Mouse (Mus musculus) CD8-positive naive resting alpha-beta T cell, adult 2 months (primary cell): Measurements from ENCODE around the gene Gpr183.

ENCODE experiments used
- DNase-seq, 2 experiments: peaks; one replicate each; pipeline ENCODE4 v3.0.0; 2022; ENCODE audit warnings: low read depth in 2 of 2, low spot score in 2 of 2

Gpr183 gene

DNA sequence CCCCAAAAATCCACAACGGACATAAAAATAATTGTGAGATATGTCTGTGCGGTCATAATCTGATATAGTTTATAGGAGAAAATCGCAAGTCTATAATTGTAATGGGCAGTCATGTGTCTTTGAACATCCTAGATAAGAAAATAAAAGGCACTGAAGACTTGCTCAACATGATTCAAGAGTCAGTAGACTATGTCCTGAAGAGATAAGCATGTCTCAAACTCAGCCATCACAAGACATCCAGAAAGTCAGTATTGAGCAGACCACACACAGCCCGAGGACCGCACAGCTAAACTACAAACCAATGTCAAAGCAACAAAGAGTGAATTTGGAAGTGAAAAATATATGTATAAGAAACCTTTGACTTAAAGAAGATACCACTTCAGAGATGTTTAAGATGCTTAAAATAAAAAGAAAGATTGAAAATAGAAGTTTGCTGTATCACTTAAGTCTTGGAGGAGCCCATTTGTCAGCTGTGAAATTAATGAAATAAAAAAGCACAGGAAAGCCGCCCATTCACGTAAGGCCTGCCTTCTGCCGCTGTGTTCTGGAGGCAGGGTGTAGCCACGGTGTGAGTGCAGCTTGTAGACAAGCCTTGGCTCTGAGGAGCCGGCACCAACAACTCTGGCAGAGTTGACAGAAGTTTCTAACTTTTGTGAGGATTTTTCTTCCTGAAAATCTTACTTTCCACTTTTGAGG, 7.7 kb downstream of the Gpr183 start:
- no peak for DNase-seq

DNA sequence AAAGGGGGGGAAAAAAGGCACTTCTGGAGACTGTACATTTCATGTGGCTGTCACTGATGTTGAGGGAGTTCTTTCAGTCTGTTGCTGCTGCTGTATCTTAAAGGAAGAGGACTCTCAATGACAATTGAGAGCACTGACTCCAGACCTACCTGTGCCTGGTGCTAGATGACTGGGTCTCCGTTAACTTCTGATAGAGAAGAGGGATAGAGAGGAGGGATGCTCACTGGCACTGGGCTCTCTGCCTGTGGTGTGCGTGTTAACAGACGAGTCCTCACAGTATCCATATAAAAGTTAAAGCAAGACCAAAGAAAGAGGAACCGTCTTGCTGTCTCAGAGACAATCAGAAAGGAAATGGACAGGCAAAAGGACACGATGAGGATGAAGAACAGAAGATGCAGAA, 8.7 kb downstream of the Gpr183 start:
- no peak for DNase-seq

DNA sequence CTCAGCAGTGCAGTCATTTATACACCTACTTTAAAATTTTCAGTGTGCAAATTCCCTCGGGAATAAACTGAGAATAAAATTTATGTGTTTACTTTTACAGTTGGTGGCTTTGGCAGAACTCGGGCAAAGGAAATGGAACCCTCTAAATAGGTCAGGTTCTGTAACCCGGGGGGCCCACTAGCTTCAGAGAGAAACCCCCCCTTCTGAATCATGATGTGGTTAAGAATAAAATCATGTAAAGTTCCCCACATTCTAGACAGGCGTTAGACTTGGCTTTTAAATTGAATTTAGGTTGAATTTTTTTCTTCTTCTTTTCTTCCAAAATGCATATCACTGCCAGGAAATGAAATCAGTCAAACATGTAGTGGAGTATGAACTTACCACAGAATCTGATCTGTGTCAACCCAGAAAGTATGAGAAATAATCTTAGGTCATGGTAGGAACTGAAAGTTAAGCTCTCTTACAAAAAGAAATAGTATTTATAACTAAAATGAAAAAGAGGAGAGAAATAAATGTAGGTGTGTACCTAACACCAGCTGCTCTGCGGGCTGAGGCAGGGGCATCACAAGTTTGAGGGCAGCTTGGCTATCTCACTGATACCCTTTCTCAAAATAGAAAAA, 9.7 kb downstream of the Gpr183 start:
- DNase-seq = no peak

DNA sequence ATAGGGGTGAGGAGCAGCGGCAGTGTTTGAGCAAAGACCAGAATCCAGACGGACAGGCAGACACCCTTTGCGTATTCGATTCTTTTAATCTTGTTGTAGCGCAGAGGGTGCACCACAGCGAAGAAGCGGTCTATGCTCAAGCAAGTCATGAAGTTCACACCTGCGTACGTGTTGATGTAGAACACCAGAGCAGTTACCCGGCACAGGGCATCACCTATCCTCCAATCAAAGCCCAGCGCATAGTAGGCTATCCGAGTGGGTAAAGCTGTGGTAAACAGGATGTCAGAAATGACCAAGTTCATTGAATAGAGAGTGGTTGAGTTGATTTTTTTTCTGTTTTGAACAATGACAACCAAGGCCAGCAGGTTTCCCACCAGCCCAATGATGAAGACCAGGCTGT, 10.4 kb downstream of the Gpr183 start:
- peak; percentile 58 to 65 for DNase-seq

DNA sequence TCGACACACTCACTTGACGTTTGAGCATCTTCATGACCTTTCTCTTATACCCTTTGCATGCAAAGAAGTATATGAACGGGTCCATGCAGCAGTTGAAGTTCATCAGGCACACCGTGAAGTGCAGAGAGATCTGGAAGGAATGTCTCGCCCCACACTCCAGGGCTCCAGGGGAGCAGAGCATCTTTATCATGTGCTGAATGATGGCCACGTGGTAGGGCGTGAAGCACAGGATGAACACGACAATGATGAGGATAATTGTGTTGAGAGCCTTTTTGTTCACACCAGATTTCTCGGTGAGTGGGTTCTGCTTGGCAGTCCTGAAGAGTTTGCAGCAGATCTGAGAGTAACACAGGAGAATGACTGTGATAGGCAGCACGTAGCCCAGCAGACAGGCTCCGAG, 10.9 kb downstream of the Gpr183 start:
- DNase-seq = no peak

DNA sequence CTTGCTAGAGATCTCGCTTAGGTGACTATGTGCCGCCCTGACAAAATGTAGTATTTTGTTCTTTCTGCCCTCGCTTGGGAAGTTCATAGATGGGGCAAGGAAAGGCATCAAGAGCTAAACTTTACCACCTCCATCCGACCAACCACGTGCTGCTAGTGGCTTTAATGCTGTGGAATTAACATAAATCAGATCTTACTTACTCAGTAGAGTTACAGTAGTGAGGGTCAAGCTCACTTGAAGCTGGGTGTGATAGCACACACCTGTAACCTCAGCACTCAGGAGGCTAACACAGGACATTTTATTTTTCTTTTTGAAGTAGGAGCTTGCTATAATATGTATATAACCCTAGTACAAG, 13.0 kb downstream of the Gpr183 start:
- DNase-seq = no peak

DNA sequence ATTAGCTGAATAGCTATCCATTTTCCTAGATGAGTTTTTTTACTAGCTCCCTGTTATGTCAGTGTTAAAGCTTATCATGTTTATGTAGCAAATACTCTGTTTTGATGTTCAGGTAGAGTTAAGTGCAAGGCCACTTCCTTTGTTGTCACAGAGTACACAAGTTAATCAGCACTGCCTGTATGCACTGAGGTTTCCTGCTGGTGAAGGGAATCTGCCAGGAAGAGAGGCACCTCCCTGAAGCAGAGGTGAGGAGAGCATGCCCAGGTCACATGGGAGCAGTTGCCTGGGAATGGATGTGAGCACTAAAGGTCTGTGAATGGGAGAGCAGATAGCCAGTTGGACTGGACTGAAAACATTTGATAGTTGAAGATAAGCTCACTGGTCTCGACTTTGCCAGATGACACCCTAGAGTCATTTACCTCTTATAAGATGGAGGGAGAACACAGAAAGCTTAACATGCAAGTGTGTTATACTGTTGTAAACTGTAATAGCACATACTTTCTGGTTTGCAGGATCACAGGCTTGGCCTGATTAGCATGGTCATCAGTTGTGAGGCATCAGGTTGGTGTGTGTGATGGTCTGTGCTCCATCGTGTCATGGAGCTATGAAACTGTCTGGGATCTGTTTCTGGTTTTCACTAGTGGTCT, 13.5 kb downstream of the Gpr183 start:
- no peak for DNase-seq

DNA sequence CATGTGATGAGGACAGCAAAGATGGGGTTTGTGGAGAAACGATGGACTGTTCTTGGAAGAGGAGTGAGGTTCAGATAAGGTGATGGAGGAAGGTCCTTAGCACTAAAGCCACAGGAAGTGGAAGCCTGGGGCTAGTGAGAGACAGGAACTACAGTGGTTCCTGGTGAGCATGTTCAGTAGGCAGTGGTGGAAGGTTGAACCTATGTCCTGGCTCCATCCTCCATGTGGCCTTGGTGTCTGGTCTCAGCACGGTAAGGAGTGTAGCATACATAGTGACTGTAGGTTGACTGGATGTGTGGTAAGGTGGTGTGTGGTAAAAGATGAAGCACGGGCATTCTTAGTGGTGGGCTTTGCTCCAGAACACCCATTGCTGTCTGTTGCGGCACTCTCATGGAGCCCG, 15.1 kb downstream of the Gpr183 start:
- DNase-seq = no peak

DNA sequence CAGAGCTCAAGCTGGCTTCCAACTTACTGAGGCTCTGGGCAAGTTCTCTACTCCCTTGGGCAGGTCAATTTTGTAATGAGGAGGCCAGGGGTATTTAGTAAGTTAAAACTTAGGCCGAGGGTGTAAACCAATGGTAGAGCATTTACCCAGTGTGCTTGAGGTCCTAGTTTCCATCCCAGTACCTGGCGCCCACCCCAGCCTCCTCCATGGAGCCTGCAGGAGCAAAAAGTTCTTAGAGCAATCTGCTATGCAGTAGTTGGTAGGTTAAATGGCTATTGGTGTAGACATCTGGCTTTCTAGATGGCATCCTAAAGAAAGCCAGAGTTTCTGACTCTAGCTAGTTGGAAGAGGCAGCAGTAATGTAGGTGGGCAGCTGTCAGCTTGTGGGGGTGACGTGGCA, 15.6 kb downstream of the Gpr183 start:
- DNase-seq = no peak

DNA sequence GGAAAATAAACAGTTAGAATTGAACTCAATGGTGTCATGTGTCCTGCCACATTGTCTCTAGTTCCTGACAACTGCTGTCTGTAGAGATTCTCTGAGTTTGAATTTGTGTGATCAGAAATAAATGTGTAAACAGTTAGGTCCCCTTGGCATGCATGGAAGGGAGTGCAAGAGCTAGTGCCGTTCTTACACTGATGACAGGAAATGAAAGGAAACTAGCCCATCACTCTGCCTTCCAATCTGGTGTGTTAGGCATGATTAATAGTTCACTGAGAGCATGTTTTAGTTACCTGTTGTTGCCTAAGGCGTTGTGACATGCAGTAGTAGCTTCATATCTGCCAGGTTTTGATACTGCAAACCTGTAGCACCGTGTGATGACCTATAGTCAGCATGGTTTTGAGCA, 17.0 kb downstream of the Gpr183 start:
- DNase-seq = no peak

DNA sequence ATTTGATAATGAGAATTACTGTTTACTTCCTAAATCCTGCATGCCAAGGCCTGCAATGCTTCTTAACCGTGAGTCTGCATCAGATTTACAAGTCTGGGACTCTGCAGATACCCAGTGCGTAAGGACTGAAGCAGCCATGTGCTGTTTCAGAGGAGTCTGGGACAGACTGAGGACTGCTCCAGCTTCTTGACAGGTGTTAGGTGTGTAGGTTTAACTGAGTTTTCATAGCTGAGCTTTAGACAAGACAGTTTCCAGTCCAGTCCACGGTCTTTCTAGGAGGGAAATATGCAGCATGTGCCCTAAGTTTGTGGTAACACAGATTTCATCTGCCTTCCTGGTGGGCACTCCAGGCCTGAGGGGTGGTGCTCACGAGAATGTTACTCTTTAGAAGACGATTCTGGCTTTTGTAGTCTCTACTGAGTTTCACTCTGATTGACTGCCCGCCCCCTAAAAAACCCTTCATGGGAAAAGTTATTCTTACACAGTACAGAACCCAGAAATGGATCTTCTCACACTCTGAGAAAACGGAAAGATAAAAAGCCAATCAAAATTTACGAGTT, 17.7 kb downstream of the Gpr183 start:
- DNase-seq = no peak

DNA sequence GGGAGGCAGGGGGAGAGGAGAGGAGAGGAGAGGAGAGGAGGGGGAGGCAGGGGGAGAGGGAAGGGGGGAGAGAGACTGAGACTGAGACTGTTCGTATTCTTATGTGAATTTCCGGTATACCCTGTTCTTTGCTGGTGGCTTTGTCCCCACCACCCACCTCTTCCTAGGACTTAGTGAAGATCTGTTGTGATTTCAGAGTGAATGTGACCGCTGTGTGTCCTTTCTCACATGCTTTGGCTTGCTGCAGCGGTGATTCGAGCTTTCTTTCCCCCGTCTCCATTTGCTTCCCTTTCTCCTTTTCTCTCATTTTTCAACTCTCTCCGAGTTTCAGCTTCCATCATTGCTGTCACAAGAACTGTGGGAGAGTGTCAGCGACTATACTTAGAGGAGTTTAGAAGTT, 18.3 kb downstream of the Gpr183 start:
- DNase-seq = no peak

DNA sequence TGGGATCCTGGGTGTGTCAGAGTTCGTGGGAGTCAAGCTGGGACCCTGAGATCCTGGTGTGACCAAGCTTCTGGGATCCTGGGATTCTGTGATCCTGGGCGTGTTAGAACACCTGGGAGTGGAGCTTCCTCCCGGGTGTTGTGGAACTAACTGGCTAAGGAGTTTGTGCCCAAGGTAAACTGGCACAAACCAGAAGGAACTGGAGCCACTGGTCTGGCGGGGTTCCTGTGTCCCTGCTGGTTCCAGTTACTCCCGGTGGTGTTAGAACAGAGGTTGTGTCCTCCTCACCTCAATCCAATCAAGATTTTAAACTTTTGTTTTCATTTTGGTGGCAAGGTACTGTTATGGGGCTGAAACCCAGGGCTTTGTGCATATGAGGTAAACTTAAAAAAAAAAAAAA, 18.9 kb downstream of the Gpr183 start:
- DNase-seq = no peak

DNA sequence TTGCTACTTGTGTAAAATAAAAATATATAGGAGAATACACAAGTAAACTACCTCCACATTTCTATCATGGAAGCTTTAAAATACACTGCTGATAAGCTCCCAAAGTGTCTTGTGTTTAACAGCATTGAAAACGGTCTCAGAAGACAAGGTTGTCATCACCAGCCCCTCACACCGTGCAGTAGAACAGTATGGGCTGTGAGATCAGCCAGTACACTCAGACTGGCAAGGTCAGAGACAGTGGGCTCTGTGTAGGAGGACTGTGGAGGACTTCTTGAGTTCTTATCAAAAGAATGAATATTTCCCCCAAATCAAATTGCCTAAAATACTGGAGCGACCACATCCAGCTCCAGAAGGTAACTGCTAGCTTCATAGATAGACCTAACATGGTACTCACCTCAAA, 25.4 kb downstream of the Gpr183 start:
- no peak for DNase-seq

DNA sequence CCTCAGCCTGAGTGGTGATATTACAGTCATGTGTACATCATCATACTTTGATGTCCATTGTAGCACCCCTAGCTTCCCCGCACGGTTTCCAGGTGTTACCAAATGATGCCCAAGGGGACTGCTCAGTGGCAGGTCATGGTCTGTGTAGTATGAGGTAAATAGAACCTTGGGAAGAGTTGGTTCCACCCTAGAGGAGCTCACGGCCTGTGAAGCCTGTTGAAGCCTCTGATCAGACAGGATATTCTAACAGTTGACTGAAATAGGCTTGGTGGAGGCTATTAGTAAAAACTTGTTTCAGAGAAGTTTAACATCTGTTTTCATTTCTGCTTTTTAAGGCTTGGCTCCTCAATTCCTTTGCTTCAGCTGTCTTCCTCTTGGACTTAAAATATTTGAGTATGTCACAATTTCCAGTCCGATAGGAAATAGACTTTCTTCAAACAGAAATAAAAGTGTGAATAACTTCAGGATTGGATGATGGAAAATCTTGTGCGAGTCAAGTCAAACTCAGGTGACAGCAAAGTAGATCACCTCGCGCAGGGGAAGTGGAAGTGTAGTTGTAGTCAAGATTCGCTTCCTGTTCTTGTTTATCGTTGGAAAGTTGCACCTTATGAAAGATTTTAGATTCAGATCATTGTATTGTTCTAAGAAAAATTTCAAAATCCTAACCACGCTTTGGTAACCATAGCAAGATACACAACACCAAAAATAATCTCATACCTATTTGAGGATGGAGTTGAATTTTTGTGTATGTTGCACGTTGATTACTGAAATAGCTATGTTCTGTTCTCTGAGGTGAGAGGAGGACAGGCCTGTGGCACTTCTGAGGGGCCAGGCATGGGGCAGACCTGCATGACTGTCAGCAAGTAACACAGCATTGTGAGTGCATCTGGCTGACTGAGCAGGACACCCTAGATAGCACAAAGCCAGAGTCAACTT, 26.5 kb downstream of the Gpr183 start:
- DNase-seq = peak; percentile 52

DNA sequence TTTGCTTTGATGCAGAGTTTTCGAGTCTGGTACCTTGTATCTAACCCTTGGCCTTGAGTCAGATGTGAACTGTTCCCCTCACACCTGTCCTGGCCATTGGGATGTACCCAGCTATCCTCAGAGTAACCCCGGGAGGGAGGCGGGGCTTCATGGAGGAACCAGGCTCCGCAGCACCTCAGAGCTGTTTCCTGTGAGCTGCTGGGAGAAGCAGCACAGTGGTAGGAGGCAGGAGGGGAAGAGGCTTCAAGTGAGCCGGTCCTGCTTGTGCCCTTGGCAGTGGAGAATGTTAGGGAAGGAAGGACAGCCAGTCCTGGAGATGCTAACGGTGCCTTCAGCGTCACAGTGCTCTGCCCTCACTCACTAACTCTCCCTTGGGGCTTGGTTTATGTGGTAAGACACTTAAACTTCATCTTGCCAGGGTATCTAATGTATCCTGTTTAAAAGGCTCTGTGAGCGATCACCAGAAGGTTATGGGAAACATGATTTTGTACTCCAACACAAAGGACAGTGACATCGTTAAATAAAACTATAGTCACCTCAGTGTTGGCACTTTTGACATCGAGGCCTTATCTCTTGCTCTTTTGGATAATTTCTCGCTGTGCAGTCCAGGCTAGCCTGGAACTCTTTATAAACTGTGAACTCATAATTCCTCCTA, 27.3 kb downstream of the Gpr183 start:
- no peak for DNase-seq

DNA sequence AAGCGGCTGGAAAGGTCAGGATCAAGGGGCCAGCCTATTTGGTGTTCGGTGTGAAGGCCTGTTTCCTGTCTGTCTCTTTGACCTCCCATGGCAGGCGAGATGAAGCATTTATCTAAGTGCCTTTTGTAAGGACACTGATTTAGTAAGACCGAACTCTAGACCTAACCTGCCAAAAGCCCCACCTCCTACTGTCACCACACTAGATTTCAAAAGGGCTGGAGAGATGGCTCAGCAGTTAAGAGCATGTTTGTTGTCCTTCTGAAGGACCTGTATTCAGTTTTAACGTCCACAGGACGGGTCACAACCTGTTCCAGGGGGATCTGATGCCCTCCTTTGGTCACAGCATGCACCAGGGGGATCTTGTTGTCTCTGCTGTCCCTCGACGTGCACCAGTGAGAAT, 28.1 kb downstream of the Gpr183 start:
- no peak for DNase-seq

DNA sequence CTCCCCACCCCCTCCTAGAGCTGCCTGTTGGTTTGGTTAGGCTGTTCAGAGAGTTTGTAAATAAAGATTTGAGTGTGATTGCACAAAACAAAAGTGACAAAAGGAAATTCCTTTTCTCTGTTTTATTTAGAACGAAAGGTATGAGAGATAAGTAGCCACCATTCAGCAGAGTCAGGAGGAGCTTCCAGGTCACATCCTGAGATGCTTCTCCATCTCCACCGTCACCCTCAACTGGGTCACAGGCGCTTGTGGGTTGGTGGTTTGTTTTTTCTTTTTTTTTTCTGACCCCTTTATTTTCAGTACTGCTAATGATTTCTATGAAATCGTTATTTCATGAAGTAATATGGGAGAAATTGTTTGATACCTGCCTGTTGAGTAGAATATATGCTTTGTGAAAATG, 28.6 kb downstream of the Gpr183 start:
- no peak for DNase-seq

DNA sequence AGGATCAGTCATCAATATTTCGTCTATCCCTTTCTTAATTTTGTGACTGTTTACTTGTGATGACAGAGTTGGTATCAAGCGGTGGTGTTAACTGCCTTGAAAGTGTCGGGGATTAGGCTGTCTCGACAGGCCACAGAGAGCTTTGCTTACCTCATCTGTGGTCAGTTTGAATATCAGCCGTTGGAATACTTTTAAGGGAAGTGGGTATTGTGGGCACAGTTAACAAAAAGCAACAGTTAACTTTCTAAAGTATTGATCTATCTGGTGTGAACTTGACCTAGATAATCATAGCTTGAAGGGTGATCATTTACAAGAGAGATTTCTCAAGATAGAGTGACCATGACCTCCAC, 30.4 kb downstream of the Gpr183 start:
- no peak for DNase-seq

DNA sequence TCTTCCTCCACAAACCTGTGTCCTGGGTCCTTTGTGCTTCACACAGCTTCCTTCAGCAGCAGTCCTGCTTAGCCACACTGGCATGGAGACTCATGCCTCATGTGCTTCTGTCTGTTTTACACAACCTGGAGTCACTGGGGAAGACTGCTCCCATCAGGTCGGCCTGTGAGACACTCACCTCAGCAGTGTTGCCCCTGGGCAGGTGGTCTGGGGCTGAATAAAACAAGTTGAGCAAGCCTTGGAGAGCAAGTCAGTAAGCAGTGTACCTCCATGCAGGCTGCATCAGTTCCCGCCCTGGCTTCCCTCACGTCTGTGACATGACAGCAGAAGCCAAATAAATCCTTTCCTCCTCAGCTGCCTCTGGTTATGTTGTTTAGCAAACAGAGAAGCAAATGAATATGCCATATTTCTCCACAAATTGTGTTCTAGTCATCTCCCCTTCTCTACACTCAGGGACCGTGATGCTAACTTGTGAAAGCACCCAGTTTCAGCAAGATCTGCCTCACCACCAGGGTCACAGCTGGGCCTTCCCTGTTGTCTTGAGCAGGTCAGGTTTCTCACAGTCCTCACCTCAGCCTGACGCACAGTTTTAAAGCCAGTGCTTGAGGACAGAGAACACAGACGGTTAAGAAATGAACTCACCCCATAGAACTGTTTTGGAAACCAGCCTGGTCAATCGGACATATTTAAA, 30.9 kb downstream of the Gpr183 start:
- no peak for DNase-seq
